Mouse (Mus musculus): ENCODE measurements around the gene Nlrp6.
"Not testable (repeated sequence)": the region's sequence is repeated elsewhere in the genome, so short reads cannot be mapped to it uniquely, and the experiment has no call there.

Gene Nlrp6

DNA sequence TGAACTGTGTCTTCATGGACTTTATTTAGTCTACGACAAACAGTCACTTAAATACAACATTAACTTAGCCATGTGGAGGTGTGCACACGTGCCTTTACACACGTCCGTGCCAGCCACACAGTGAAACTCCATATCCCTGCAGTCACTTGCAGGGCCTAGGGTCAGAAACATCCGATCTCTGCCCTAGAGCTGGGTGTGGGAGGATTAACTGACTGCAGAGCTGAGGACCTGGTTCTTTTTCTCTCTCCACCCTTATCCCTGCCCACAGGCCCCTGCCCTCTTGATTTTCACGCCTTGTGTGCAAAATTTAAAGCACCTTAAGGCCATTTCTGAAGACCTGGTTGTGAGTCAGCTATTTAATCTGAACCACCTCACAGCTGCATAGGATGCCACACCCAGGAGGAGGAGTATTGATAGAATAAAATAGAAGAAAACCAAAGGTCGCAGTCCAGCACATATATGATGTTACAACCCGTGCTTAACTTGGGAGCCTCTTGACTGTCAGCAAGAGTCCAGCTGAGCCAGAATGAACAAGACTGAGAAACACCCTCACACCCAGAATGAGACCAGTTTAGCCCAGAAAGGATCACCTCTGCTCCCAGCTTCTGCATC lies at the start of gene Nlrp6:
Nlrp6 (plus strand) TSS at position 485 of the 612 bp plus-strand sequence.
- no peak for DNase-seq

DNA sequence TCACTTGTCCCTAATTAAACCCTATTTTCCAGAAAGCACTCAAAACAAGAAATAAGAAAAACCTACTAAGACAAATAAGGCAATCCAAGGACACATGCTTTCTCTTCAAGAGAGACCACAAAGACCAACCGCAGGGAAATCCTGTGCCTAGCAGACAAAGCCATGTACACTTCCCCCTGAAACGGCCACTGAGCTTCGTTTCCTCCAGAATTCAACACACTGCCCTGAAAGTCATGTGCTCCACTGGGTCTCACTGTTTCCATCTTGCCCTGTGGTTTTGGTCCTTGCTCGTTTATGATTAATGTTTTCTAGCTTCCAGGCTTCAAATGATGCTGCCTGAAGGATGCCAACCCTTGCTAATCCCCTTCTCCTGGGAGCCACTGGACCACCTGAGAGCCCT lies 46.5 kb upstream of the Nlrp6 start:
- DNase-seq, result no peak

DNA sequence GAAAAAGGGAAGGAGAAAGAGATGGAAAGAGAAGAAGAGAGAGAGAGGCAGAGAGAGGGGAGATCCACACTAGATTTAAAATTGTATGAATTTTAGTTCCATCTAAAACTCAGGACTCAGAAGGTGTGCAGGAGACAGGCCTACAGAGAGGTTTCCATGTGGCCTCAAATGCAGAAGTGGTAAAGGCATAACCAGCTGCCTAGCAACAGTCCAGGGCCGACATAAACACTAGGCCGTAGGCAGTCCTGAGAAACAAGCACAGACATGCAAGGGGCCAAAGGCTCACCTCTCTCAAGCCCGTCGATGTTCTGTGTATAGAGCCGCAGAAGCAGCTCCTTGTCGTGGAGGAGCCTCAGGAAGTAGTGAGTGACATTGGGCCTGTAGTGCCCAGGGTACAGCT lies 43.3 kb upstream of the Nlrp6 start:
- no peak for DNase-seq

DNA sequence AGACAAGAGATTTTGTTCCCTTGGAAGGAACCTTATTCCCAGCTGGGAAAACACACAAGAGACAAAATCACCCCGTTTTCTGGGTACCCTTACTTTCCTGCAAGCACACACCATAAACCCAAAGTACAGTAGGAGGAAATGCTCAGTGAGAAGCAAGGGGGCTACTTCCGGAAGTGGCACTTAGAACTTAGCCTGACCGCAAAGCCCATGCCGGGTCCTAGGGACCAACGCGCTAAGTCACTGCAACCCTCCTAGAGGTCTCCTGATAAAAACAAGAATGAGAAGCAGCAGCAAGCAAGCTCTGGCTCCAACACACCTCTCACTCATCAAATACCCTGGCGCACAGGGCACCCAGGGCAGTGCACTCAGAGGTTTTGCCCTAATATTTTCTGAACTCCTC lies 41.3 kb upstream of the Nlrp6 start:
- DNase-seq, result no peak

DNA sequence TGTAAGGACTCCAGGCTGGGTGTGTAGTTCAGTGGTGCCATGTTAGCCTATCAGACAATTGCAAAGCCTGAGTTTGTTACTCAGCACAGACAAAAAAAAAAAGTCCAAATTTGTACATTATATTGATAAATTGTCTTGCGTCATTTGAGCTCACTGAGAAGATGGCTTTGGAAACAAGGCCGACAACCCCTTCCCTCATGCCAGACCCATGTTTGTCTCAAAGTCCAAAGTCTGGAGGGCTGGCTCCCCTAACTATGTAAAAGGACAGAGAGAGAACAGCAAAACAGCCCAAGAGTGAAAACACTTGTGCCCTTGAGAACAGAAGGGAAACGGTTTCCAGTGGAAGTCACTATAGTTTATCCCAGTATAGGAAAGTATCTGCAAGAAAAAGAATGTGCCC lies 40.3 kb upstream of the Nlrp6 start:
- peak; percentile 83 for DNase-seq

DNA sequence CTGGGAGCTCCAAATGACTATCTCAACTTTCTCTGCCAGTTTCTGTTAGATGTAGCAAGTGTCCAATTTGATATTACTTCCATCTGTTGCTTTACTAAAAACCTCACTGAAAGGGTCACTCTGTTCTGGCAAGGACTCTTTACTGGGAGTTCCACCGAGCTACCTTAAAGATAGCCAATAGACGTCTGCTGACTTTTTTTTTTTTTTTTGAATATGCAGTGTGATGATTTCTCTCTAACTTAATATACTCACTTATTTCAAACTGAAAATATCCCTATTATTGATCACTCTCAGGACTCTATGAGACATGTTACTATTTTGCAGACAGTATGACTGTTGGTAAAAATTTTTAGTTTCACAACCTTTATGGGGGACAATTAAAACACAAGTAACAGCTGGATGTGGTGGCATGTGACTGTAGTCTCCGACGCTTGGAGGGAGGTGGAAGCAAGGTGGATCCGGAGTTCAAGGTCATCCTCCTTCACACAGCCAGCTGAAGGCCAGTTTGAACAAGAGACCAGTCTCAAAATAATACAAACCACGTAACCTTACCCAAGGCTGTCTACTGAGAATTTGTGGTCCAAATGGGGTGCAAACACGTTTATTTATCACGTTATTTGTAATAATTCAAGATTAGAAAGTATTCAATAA lies 39.7 kb upstream of the Nlrp6 start:
- peak; percentile 66 for DNase-seq

DNA sequence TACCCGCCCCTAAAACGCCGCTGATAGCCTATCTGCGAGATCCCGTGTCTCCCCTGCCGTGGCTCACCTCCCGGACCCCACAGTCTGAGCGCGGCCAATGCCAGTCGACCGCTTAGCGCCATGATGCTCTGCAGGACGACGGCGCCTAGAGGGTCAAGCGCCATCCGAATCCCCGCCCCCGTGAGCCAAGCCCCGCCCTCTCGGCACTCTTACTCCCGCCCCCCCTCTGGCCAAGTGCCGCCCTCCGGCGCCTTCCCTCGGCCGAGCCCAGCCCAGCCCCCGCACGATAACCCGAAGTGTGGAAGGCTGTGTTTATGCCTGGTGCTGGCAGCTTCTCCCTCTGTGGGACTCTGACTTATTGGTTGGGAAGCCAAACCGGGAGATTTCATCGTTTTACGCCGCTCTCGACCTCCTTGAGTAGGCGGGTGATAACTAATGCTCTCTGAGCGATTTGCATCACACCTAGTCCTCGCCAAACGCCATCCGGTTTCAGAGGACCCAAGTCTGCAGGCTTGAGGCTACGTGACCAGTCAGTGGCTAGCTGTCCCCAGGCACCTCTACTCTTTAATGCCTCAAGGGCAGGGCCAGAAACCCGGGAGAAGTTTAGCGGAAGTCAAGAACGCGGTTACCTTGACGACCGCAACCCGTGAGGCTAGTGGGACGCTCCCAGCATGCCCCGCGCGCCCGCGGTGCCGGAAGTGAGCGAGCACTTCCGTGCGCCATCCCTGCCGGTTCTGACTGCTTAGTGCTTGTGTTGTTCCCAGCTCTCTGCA lies 38.8 kb upstream of the Nlrp6 start, which contains the start of the genes Psmd13 and Sirt3:
Psmd13 (plus strand) TSS at position 273 of the 773 bp plus-strand sequence.
Sirt3 (minus strand) TSS at position 614 of the 773 bp plus-strand sequence.
- peak; percentile 95 for DNase-seq

DNA sequence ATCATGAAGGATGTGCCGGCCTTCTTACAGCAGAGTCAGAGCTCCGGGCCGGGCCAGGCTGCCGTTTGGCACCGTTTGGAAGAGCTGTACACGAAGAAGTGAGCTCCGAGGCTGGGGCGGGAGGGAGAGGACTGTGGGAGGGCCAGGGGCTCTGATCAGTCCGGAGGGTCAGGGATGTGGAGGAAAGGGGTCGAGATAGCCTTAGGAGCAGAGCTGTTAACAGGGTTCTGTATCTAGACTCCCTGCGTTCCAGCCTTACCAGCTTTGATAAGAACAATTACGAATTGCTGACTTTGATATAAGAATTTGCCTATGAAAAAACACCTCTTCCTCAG lies 38.3 kb upstream of the Nlrp6 start:
- DNase-seq, result no peak

DNA sequence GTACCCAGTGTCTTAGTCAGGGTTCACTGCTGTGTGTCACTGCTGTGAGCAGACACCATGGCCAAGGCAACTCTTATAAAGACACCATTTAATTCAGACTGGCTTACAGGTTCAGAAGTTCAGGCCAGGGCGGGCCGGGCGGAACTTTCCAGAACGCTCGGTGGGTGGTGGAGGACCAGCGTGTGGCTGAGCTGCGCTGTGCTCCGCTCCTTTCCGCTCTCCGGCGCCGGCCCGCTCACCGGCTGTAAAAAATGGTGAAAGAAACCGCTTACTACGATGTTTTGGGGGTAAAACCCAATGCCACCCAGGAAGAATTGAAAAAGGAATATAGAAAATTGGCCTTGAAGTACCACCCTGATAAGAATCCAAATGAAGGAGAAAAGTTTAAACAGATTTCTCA lies 30.1 kb upstream of the Nlrp6 start:
- not testable (repeated sequence) for DNase-seq

DNA sequence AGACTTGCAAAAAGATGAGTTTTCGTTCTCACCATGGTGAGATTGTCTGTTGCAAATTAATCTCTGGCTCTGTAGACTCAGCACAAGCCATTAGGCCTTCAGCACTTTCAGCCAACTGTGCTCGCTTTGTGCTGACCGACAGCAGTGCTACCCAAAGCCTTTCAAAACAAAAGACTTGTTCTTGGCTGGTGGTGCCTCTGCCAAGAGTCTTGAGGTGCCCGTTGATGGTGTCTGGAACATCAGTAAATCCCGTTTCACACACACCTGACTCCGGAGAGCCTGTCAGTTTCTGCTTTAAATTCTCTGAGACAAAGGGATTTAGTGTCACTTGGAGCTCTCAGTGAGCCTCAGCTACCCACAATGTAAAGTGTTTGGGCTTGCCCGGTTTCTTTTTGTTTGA lies 26.7 kb upstream of the Nlrp6 start:
- DNase-seq, result no peak

DNA sequence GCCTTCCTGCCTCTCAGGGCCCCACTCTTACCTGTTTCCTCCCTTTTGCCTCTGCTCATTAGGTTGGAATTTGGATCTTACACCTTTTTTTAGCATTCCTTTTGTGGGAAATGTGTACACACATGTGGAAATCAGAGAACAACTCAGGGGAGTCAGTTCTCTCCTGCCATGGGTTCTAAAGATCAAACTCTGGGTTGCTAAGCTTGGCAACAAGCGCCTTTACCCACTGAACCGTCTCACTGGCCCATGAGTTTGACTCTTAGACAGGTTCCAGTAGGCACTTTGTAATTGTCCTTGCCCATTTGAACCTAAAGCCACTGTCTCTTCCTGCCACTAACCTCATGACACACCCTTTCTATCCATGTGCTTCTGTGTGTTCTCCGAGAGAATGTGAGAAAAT lies 26.1 kb upstream of the Nlrp6 start:
- DNase-seq, result peak; percentile 58

DNA sequence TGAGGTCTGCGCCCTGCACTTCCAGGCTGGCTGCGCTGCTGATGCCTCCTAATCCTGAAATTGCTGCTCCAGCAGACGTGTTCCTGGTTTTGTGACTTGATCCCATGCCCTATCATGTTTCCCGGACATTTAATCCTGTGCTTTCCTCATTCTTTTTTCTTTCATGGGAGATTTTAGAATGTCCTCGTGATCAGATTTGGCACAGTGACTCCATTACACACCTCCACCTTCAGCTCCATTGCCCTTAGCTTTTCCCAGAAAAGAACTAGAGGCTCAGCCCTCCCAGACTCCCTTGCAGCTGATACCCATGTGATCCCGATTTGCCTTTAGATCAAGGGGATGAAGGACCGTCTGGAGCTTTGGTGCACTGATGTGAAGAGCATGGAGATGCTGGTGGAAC lies 22.8 kb upstream of the Nlrp6 start:
- no peak for DNase-seq

DNA sequence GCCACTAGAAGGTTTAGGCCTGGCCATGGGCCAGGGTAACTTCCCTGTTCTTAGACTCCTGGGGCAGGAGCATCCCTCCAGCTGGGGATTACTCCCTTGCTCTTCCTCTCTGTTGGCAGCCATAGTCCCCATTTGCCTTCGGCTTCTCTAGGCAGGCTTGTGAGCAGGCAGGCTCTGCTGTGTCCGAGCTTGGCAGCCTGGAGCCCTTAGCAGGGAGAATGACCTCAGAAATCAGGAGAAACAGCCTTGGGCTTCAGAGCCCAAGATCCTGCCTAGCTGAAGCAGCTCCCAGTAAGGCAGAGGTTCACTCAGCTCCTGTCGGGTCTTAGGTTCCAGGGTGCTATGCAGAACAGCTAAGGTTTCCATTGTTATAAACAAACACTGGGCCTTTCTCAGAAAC lies 21.6 kb upstream of the Nlrp6 start:
- DNase-seq, result no peak

DNA sequence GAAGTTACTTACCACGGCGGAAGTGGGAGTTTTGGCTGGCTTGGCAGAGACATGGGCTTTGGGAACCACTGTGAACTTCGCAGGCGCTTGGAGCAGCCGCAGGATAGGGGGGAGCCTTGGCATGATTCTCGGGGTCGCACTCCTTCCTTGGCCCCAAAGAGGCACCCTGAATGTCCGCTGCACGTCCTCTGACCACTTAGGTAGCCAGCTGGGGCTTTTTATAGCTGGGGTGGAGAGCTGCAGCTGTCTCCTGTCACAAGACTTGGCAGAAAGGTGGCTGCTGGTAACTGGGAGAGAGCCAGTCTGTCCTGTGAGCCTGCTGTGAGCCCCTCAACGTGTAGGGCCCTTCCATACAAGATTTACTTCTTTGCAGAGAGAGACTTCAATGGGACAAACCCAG lies 20.5 kb upstream of the Nlrp6 start, which contains the start of gene Cox8b:
Cox8b (minus strand) TSS at position 227 of the 400 bp plus-strand sequence.
- DNase-seq, result no peak

DNA sequence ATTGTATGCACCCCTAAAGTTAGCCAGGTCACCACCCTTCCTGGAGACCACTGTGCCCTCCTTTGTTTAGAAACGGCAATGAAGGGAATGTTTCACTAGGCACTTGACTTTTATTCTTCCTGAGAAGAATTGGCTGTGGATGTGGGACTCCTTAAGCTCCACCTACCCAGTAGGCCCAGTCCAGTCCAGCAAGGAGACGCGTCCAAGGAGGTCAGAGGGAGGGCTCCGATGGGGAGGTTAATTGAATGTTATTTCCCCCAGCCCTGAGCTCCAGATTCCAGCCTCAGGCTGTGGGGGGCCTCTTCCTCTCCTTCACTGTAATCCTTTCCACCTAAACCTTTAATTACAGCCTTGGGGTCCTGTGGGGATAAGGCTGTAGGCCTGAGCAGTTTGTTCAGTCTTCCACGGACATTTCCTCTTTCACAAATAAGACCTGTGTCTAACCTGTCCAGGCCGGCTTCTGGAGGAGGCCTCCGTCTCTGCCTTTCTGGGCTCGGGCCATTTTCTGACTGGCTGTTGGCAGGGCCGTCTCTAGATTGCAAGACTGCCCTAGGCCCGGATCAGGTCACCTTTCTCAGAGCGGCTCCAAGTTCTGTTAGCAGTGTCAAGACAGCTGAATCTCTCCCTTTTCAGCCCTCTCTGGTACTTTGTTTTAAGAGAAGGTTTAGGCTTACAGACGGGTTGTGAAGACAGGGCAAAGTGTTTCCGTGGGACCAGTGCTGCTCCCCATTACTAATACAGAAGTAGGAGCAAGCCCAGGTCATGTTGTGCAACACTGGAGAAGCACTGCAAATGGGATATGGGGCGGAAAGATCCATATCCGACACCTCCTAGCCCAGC lies 18.4 kb upstream of the Nlrp6 start:
- no peak for DNase-seq

DNA sequence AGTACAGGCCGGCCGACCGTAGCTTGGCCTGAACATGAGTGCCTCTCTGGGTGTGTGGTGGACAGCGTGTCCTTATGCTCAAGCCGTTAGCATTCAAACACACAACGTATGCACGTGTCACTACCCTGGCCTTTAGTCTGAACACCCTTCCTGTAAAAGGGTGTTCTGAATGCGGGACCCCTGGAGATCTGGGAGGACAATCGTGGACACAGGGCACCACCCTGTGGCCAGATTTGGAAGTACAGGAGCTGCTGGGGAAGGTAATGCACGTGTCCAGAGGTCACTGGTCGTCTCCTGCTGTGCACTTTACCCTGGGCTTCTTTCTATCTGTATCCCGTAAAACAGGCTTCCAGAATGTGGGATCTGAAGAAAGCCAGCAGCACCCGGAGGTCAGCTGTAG lies 17.5 kb upstream of the Nlrp6 start:
- peak; percentile 90 for DNase-seq

DNA sequence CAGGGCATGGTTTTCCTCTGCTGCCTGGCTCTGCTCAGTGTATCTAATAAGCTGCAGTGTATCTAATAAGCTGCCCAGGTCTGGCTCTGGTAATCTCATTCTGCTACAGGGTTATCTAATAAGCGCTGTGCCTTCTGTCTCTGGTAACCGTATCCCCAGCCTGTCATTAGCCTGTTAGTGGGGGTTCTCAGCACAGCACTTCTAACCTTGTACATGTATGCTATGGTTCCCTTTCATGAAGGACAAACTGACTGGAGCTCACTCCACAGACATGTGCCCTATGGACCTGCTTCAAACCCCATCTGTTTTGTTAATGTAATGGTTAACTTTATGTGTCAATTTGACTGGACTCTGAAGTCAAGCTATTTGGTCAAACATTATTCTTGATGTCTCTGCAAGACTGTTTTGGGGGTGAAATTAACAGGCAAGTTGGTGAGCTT lies 15.0 kb upstream of the Nlrp6 start:
- peak; percentile 88 for DNase-seq

DNA sequence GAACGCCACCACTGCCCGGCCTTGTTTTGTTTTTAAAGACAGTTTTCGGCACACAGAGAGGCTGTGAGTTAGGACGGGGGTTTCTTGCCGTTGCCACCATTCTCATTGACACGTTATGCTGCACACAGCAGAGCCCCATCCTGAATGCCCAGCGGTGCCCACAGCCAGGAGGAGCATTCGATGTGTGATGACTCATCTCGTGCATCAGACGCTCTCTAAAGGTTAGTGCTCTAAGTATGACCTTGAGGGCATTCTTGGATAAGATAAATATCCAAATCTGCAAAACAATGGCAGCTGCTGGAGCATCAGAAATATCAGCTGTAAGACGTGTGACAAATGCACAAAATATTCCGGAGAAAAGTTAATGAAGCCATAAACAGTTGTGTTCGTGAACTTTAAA lies 13.6 kb upstream of the Nlrp6 start:
- DNase-seq, result no peak

DNA sequence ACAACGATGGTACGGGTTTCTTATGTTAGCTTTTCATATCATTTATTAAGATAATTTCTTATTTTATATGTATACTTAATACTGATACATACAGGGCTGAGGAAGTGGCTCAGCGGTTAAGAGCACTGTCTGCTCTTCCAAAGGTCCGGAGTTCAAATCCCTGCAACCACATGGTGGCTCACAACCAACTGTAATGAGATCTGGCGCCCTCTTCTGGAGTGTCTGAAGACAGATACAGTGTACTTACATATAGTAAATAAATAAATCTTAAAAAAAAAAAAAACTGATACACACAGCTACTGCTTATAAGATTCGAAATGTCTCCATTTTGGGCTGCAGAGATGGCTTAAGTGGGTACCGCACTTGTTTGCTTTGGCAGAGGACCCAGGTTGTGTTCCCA lies 13.0 kb upstream of the Nlrp6 start:
- DNase-seq, result no peak

DNA sequence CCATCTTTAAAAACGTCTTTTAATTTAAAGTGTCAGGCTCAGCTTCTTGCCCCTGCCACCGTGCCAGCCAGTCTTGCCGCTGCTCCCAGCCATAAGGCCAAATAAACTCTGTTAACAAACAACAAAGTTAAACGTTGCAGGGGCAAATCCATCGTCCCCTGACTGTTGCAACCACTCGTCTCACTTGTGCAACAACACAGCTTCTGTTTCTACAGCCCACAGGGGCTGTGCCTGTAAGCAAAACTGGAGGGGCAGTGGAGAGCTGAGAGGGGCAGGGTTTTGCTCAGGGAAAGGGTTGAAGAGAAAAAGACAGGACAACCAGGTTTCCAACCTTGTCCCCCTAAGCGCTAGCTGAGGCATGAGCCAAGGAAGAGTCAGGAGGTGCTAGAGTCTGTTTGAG lies 12.5 kb upstream of the Nlrp6 start:
- no peak for DNase-seq

DNA sequence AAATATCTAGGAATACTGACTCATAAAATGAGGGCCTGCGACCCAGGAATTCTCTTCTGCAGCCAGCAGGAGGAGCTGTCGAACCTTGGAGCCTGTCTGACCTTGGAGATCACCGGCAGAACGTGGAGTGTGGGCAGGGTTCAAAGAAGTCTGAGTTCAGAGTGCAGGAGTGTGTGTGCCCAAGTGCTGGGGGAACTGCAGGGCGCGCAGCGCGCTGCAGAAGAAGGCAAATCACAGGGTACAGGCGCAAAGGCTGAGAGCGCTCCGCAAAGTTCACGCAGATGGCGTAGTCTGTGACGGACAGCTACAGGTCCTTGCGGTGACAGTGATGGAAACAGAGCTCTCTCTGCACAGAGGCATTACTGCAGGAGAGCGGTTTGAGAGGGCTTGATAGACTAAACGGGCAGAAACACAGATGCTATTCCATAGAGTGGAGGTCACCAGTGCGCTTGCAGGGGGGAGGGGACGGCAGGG lies 12.0 kb upstream of the Nlrp6 start:
- peak; percentile 93 for DNase-seq

DNA sequence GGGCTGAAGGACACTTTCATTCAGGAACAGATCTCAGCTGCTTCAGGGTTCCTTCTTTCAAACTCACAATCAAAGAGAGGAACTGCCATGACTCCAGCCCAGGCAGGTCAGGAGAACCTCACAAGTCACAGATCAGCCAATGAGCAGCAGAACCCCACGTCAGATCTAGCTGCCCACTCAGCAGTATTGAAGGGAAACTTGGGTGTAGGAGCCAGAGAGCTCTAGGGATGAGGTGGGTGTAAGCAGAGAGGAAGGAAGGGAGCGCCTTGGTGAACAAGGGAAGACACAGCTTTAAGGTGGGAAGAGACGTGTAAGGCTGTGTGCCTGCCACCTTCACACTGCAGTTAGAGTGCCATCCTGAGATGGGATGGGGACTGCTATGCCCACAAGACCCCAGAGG lies 8.4 kb upstream of the Nlrp6 start:
- DNase-seq, result no peak
